Mouse (Mus musculus): Measurements from ENCODE around the gene Rpp21.
"Not testable (repeated sequence)": the region's sequence is repeated elsewhere in the genome, so short reads cannot be mapped to it uniquely, and the experiment has no call there.

Rpp21 gene

GRCm38 (mm10) chr17:36235300-36235699 is 22.6 kb downstream of the Rpp21 start:
- not testable (repeated sequence) for DNase-seq (ENCODE audit: low spot score in 2 of 2)

- DNase-seq (ENCODE audit: low spot score in 2 of 2) = no peak
Measured at GRCm38 (mm10) chr17:36233572-36233971, 24.3 kb downstream of the Rpp21 start.

- DNase-seq (ENCODE audit: low spot score in 2 of 2) = peak; percentile 62 to 82
Measured at GRCm38 (mm10) chr17:36231318-36231717, 26.6 kb downstream of the Rpp21 start.

GRCm38 (mm10) chr17:36229046-36229445 is 28.8 kb downstream of the Rpp21 start:
- no peak for DNase-seq (ENCODE audit: low spot score in 2 of 2)

- DNase-seq (ENCODE audit: low spot score in 2 of 2) = no peak
Measured at GRCm38 (mm10) chr17:36226921-36227320, 30.9 kb downstream of the Rpp21 start.

GRCm38 (mm10) chr17:36225231-36225824 is 32.5 kb downstream of the Rpp21 start:
- peak in 1 of 2 experiments; percentile 8 for DNase-seq (ENCODE audit: low spot score in 2 of 2)

GRCm38 (mm10) chr17:36224451-36224850 is 33.4 kb downstream of the Rpp21 start:
- no peak for DNase-seq (ENCODE audit: low spot score in 2 of 2)

- DNase-seq (ENCODE audit: low spot score in 2 of 2) = no peak
Measured at GRCm38 (mm10) chr17:36218594-36219155, 39.2 kb downstream of the Rpp21 start.

GRCm38 (mm10) chr17:36215586-36215985 is 42.3 kb downstream of the Rpp21 start:
- no peak for DNase-seq (ENCODE audit: low spot score in 2 of 2)

GRCm38 (mm10) chr17:36206846-36207245 is 51.0 kb downstream of the Rpp21 start:
- no peak for DNase-seq (ENCODE audit: low spot score in 2 of 2)

GRCm38 (mm10) chr17:36205862-36206261 is 52.0 kb downstream of the Rpp21 start:
- DNase-seq (ENCODE audit: low spot score in 2 of 2) = no peak
